Mouse (Mus musculus): ENCODE results near the gene Gm20538. TPM values are rescaled to one million over a fixed set of nuclear protein-coding genes. Genes with fewer than 3 reads are reported as not detected.

Gene Gm20538
- total RNA-seq, 4 experiments from 2014 or later, result not detected

Other genes with a start within 250 kb of the Gm20538 start
- gene Scd4, start 219.7 kb downstream of the Gm20538 start, total RNA-seq (2022), result 1 to 10 TPM; 2.3 to 3.0 (median 2.7) TPM
- 100 to 1,000 TPM; 131 to 178 (median 143) TPM for gene Scd1, start 145.0 kb downstream of the Gm20538 start, total RNA-seq (2022)
- not detected for gene Wnt8b, start 59.4 kb downstream of the Gm20538 start, total RNA-seq (2022)
- under 1 TPM; 0.23 to 0.63 (median 0.33) TPM for gene Sec31b, start 7.0 kb downstream of the Gm20538 start, total RNA-seq (2022)
- 100 to 1,000 TPM; 368 to 426 (median 402) TPM for gene Ndufb8, start 2.6 kb upstream of the Gm20538 start, total RNA-seq (2022)
- gene Hif1an, start 10.0 kb upstream of the Gm20538 start, total RNA-seq (2022), result 10 to 100 TPM; 30.8 to 37.2 (median 33.1) TPM
- under 1 TPM in 2 of 4 experiments, not detected in 2; 0.30 to 0.36 TPM for gene Pax2, start 203.2 kb upstream of the Gm20538 start, total RNA-seq (2022)

All from layer of hippocampus, adult 8-10 months (tissue).